Mouse (Mus musculus): ENCODE measurements at regions not wholly inside any gene's neighbourhood (a gene's known extent, or its start where the extent isn't known, plus 50 kb on each side); places are given as distances from the start of the nearest gene placed in this dataset.

DNA sequence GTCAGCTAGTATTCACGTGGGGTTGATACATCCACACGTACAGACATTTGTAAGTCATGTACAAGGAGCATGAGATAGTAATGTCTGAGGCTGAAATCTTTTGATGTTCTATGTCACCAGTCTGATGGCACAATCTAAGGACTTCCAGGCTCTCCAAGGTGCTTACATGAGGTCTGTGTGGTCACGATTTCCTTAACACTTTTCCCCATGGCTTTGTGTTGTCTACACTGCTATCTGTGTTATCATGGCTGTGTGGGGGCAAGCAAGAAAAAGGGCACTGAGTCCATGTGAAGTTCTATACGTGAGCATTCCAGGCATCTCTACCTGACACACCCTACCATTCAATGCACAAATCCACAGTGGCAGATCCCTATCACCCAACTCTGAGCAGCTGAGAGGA, 123.2 kb downstream of the Ankrd50 start:
- Histone ChIP-seq H3K4me3 (replicated peaks; ENCODE audit: extremely low read depth, low read depth, low read length) (no peak overlapping the region), H3K4me1 (ENCODE audit: control insufficient read depth, insufficient read depth, low read length) (peaks cover 14% of the 10 kb centered on the region)
- DNase-seq, result no peak
- TF ChIP-seq CTCF (IDR thresholded peaks at IDR 0.05; ENCODE audit: insufficient read depth, low read length) (no peak), POLR2A (IDR thresholded peaks at IDR 0.05; ENCODE audit: borderline replicate concordance, extremely low read depth, low read depth, low read length) (no peak)
- 56% methylated on average over 4 of the region's 4 CpGs for WGBS

DNA sequence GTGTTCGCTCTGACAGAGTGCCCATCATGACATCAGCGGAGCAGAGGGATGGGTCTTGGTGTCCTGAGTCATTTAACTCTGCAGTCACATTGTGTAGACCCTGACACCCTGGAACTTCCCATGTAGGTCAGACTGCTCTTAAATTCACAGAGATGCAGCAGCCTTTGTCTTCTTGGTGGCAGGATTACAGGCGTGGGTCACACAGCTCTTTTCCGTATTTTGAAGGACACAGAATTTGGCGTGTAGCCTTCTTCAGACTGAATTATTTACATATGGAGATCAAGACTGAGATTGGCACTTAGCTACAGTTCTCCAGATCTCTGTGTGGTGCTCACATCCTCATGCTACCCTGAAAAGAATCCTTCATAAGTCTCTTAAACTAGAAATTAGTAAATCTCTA, 123.7 kb downstream of the Ankrd50 start:
- DNase-seq, result no peak
- WGBS, result 38% methylated on average over 5 of the region's 5 CpGs
- no peak overlapping the region for H3K4me3 ChIP-seq (replicated peaks; ENCODE audit: extremely low read depth, low read depth, low read length)
- peaks cover 14% of the 10 kb centered on the region for H3K4me1 ChIP-seq (ENCODE audit: control insufficient read depth, insufficient read depth, low read length)
- TF ChIP-seq POLR2A (IDR thresholded peaks at IDR 0.05; ENCODE audit: borderline replicate concordance, extremely low read depth, low read depth, low read length) (no peak), CTCF (IDR thresholded peaks at IDR 0.05; ENCODE audit: insufficient read depth, low read length) (no peak)

DNA sequence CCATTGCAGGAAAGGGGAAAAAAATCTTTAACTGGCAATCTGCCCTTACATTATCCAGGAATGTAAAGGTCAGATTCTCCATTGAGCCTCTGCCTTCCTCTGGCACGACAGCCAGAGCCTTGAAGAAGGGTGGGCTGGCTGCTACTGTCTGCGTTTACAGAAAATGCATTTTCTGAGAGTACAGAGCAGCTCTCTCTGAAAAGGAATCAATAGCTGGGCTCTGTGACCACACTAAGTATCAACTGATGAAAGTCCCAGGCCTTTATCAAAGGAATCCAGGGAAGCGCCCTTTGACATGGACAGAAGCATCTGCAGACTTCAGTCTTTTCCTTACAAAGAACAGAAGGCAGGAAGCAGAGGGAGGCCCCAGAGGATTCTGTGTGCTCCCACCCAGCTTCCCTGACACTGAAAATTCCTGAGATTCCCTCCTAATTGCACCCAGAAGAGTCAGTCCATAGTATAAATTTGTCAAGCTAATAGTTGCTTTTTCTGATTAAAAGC, 124.2 kb downstream of the Ankrd50 start:
- 31% methylated on average over 3 of the region's 3 CpGs for WGBS
- H3K4me1 ChIP-seq (ENCODE audit: control insufficient read depth, insufficient read depth, low read length), result peaks cover 14% of the 10 kb centered on the region
- DNase-seq, result no peak
- no peak for TF ChIP-seq POLR2A (IDR thresholded peaks at IDR 0.05; ENCODE audit: borderline replicate concordance, extremely low read depth, low read depth, low read length)
- no peak for TF ChIP-seq CTCF (IDR thresholded peaks at IDR 0.05; ENCODE audit: insufficient read depth, low read length)
- no peak overlapping the region for H3K4me3 ChIP-seq (replicated peaks; ENCODE audit: extremely low read depth, low read depth, low read length)

DNA sequence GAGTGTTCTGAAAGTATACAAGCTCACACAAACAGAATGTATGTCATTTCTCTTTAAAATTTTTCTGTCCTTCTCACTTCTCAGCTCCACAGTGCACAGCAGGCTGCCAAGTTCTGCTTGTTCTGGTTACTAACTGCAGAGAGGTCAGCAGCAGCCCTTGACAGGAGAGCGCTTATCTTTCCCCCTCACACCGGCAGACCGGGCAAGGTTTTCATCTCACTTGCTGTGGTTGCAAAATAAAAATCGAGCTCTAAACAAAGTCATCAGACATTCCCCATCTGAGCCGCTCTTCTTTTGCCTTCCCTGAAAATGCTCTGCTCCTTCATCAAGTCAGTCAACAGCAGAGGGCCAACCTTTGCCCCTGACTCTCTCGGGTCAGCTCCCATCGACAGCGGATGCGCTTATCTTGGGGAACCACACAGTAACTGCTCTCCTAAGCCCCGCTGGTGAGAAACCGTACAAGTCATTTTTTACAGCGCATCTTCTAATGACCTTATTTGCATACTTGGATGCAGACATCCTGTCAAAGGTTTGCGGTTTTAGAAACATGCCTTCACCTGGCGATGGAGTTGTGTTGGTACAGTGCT, 126.6 kb downstream of the Ankrd50 start:
- Histone ChIP-seq H3K4me1 (ENCODE audit: control insufficient read depth, insufficient read depth, low read length) (peaks cover 14% of the 10 kb centered on the region), H3K4me3 (replicated peaks; ENCODE audit: extremely low read depth, low read depth, low read length) (no peak overlapping the region)
- WGBS, result 44% methylated on average over 14 of the region's 14 CpGs
- DNase-seq, result no peak
- TF ChIP-seq POLR2A (IDR thresholded peaks at IDR 0.05; ENCODE audit: borderline replicate concordance, extremely low read depth, low read depth, low read length) (no peak), CTCF (IDR thresholded peaks at IDR 0.05; ENCODE audit: insufficient read depth, low read length) (no peak)

DNA sequence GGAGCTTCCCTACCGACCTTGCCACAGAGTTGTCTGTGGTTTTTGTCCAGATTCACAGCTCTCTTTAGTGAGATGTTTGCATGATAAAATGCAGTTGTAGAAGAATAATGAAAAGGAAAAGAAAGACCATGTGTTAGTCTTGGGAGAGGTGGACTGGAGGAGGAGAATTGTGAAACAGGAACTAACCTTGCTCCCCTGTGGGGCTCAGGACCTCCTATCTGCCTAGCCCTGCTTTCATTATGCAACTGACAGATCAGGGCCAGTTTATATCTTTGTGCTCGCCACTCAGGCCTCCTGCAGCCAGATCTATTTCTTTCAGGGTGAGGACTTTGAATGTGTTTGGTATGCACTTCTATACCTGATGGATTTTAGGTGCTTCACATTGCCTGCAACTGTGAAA, 140.4 kb downstream of the Ankrd50 start:
- DNase-seq, result no peak
- WGBS, result 53% methylated on average over 2 of the region's 2 CpGs
- H3K4me1 ChIP-seq (ENCODE audit: control insufficient read depth, insufficient read depth, low read length), result peaks cover 3% of the 10 kb centered on the region; the same call in 1 of the 2 replicates
- TF ChIP-seq POLR2A (IDR thresholded peaks at IDR 0.05; ENCODE audit: borderline replicate concordance, extremely low read depth, low read depth, low read length) (no peak), CTCF (IDR thresholded peaks at IDR 0.05; ENCODE audit: insufficient read depth, low read length) (no peak)
- no peak overlapping the region for H3K4me3 ChIP-seq (replicated peaks; ENCODE audit: extremely low read depth, low read depth, low read length)

DNA sequence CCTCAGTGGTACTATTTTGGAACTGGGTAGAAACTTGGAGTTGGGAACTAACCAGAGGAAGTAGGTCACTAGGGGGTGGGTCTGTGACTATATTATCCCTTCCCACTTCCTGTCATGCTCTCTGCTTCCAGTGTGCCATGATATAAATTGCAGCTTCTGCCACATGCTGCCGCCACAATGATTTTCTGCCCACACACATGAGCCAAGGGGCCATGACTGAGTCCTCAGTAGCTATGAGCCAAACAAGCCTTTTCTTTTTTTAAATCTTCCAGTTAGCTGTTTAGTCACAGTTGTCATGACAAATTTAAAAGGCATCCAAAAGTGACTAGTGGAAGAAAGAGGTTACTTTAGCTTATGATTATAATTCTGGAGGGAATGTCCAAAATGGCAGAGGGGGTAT, 143.0 kb downstream of the Ankrd50 start:
- DNase-seq, result no peak
- no peak for TF ChIP-seq POLR2A (IDR thresholded peaks at IDR 0.05; ENCODE audit: borderline replicate concordance, extremely low read depth, low read depth, low read length)
- Histone ChIP-seq H3K4me1 (ENCODE audit: control insufficient read depth, insufficient read depth, low read length) (peaks cover 3% of the 10 kb centered on the region; the same call in 1 of the 2 replicates), H3K4me3 (replicated peaks; ENCODE audit: extremely low read depth, low read depth, low read length) (no peak overlapping the region)
- WGBS, result 98% methylated on average over 1 of the region's 1 CpGs

DNA sequence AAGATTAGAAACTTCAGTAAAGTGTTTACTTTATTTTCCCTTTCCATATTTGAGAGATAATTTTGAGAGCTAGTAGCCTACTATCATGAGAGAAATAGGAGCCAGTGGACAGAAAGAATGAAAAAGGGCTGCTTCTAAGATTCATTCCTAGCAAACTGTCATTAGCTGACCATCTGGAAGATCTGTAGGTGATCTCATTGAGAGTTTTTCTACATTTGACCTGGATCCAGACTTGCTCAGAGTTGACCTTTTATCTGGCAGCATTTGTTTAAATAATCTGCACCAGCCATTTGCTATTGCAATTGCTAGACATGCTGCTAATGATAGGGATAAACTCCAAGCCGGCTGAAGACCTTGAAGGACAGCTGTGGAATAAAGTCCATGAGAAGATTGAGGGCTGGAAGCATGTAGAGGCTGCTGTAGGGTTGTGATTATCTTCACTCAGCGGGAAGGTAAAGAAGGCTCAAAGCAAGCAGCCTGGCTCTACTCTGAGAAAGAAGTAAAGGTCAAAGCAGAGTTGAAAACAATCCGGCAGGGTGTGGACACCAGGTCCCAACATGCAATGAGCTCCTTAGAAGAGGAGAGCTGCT, 151.2 kb downstream of the Ankrd50 start:
- Histone ChIP-seq H3K4me1 (ENCODE audit: control insufficient read depth, insufficient read depth, low read length) (no peaks in the 10 kb centered on the region), H3K4me3 (replicated peaks; ENCODE audit: extremely low read depth, low read depth, low read length) (no peak overlapping the region)
- TF ChIP-seq CTCF (IDR thresholded peaks at IDR 0.05; ENCODE audit: insufficient read depth, low read length) (no peak), POLR2A (IDR thresholded peaks at IDR 0.05; ENCODE audit: borderline replicate concordance, extremely low read depth, low read depth, low read length) (no peak)
- WGBS, result 69% methylated on average over 3 of the region's 3 CpGs
- DNase-seq, result no peak

DNA sequence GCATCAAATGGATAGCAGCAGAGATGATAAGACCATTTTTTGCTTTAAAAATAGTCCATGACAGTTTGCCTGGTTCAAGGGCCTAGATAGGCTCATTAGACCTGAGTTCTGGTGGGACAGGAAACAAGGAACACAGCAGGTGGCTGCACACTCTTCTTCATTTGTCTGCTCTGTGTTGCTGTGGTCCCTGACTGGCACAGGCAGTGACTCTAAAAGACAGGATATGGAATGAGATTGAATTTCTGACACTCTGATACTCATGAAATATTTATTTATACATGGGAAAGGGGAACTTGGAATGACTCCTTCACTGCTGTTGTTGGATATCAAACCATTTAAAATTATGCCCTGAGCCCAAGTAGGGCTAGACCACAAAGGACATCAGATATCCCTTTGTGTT, 153.5 kb downstream of the Ankrd50 start:
- no peak for DNase-seq
- no peak for TF ChIP-seq POLR2A (IDR thresholded peaks at IDR 0.05; ENCODE audit: borderline replicate concordance, extremely low read depth, low read depth, low read length)
- no peak for TF ChIP-seq CTCF (IDR thresholded peaks at IDR 0.05; ENCODE audit: insufficient read depth, low read length)
- no peak overlapping the region for H3K4me3 ChIP-seq (replicated peaks; ENCODE audit: extremely low read depth, low read depth, low read length)
- H3K4me1 ChIP-seq (ENCODE audit: control insufficient read depth, insufficient read depth, low read length), result no peaks in the 10 kb centered on the region

DNA sequence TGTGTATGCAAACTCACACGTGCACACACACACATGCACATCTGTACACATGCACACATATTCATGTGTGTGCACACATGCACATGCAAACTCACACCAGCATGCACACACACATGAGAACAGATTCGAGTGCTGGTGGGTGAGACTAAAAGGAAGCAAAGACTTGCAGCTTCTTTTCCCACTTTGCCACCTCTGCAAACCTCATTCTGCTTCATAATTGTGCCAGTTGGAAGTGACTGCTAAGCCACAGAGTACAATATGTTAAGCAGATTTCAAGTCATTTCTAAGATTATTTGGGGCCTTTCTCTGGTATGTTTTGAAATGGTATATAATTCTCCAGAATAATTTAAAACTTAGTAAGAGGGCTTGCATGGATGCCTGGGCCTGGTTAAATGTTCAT, 157.4 kb downstream of the Ankrd50 start:
- no peak for DNase-seq
- WGBS, result 84% methylated on average over 2 of the region's 2 CpGs
- H3K4me1 ChIP-seq (ENCODE audit: control insufficient read depth, insufficient read depth, low read length), result peaks cover 2% of the 10 kb centered on the region; the same call in 1 of the 2 replicates
- TF ChIP-seq POLR2A (IDR thresholded peaks at IDR 0.05; ENCODE audit: borderline replicate concordance, extremely low read depth, low read depth, low read length), result no peak
- TF ChIP-seq CTCF (IDR thresholded peaks at IDR 0.05; ENCODE audit: insufficient read depth, low read length), result no peak
- H3K4me3 ChIP-seq (replicated peaks; ENCODE audit: extremely low read depth, low read depth, low read length), result no peak overlapping the region

DNA sequence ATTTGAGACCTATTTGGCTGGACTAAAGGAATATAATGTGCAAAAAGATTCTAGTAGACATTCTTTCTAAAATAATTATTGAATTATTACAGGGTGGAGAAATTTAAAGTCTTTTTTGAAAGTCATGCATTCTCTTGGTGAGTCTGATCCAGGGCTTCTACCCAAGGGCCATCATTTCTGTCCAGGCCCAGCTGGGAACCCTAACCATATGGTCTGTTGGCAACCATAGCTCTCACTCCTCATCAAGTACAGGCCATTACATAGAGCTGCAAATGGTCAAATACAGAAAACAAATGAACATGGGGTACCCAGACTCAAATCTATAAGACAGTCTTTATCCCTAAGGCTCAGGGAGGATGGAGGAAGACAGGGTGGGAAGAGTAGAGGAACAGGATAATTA, 158.4 kb downstream of the Ankrd50 start:
- no peak for TF ChIP-seq POLR2A (IDR thresholded peaks at IDR 0.05; ENCODE audit: borderline replicate concordance, extremely low read depth, low read depth, low read length)
- TF ChIP-seq CTCF (IDR thresholded peaks at IDR 0.05; ENCODE audit: insufficient read depth, low read length), result no peak
- Histone ChIP-seq H3K4me3 (replicated peaks; ENCODE audit: extremely low read depth, low read depth, low read length) (no peak overlapping the region), H3K4me1 (ENCODE audit: control insufficient read depth, insufficient read depth, low read length) (peaks cover 5% of the 10 kb centered on the region; the same call in 1 of the 2 replicates)
- DNase-seq, result no peak

Data from lung, adult 2 months (tissue).